Mouse (Mus musculus): Measurements from ENCODE around the gene Dync1li1. TPM values are rescaled to one million over a fixed set of nuclear protein-coding genes. Genes with fewer than 3 reads are reported as not detected.
A peak's percentile ranks its signal among the peaks of the same experiment; 100 is the strongest.

The Dync1li1 gene
- total and polyA plus RNA-seq, 3 experiments = 38.1 to 57.0 (median 43.6) TPM

- no peak overlapping the region for H3K4me3 ChIP-seq (replicated peaks in 1 of 3; ENCODE audit: low read depth in 2 of 3, low read length in 2 of 3, poor library complexity in 1 of 3)
- TF ChIP-seq BHLHE40 (IDR thresholded peaks at IDR 0.05; ENCODE audit: low read depth, low read length) (0 out of 2 replicates have a peak, but pooled peaks have one; percentile 5), ETS1 (conservative IDR thresholded peaks at IDR 0.05; ENCODE audit: low read depth, low read length) (peak; percentile 81), CHD2 (IDR thresholded peaks at IDR 0.05; ENCODE audit: low read length) (no peak), MEF2A (IDR thresholded peaks at IDR 0.05; ENCODE audit: borderline replicate concordance, low read depth, low read length) (peak; percentile 58; the same call in 1 of the 2 replicates)
- in situ Hi-C loops (cut with MboI; ENCODE audit: low pct_ligation_motif_present, low pct_unique_long_range_greater_than_20kb, low sequenced_read_pairs) = no loop called here
- DNase-seq (ENCODE audit: extremely low read depth) = peak; percentile 60
- H3K9me3 ChIP-seq (replicated peaks; ENCODE audit: low read length) = peaks cover 6% of the 10 kb centered on the region
- peak overlapping the region; percentile 21; the same call in 1 of the 2 replicates for H3K4me2 ChIP-seq (ENCODE audit: insufficient read depth, low read depth, poor library complexity, severe bottlenecking)
- no peaks in the 10 kb centered on the region for H3K79me2 ChIP-seq (replicated peaks; ENCODE audit: control insufficient read depth, extremely low read depth, insufficient read depth, poor library complexity, severe bottlenecking)
- dilution Hi-C loops (cut with MboI; ENCODE audit: extremely low pct_ligation_motif_present, extremely low pct_unique_long_range_greater_than_20kb, low sequenced_read_pairs) = no loop called here
- H3K4me1 ChIP-seq (ENCODE audit: control insufficient read depth in 1 of 2, insufficient read depth in 2 of 2) = peaks cover 4 to 27% of the 10 kb centered on the region in 2 experiments; a peak in 2 of 4 replicates
- no peaks in the 10 kb centered on the region for H3K36me3 ChIP-seq (replicated peaks in 1 of 2; ENCODE audit: control insufficient read depth in 1 of 2, insufficient read depth in 1 of 2, low read length in 1 of 2)
- no peak overlapping the region for H3K27ac ChIP-seq (ENCODE audit: insufficient read depth, low read depth)
- H3K27me3 ChIP-seq (replicated peaks) = no peaks in the 10 kb centered on the region
- H3K9ac ChIP-seq (ENCODE audit: insufficient read depth, low read depth) = no peak overlapping the region
Observed at GRCm38 (mm10) chr9:114672703-114673561, 15.7 kb upstream of the Dync1li1 start.

DNA sequence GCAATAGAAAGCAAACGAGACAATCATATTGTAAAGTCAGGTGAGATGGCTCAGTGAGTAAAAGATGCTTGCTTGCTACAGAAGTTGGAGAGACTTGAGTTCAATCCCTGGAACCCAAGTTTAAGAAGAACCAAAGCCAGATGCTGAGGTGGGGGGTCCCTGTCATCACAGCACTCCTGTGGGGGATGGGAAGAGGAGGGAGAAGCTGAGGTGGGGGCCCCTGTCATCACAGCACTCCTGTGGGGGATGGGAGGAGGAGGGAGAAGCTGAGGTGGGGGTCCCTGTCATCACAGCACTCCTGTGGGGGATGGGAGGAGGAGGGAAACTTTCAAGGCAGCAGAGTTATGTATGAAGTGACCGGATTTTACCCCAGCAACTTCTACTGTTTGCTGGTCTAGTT lies 15.0 kb upstream of the Dync1li1 start:
- Histone ChIP-seq H3K36me3 (replicated peaks in 1 of 2; ENCODE audit: control insufficient read depth in 1 of 2, insufficient read depth in 1 of 2, low read length in 1 of 2) (no peaks in the 10 kb centered on the region), H3K27ac (ENCODE audit: insufficient read depth, low read depth) (no peak overlapping the region), H3K79me2 (replicated peaks; ENCODE audit: control insufficient read depth, extremely low read depth, insufficient read depth, poor library complexity, severe bottlenecking) (no peaks in the 10 kb centered on the region), H3K4me2 (ENCODE audit: insufficient read depth, low read depth, poor library complexity, severe bottlenecking) (no peak overlapping the region), H3K9me3 (replicated peaks; ENCODE audit: low read length) (peaks cover 6% of the 10 kb centered on the region), H3K4me1 (ENCODE audit: control insufficient read depth in 1 of 2, insufficient read depth in 2 of 2) (peaks cover 4 to 22% of the 10 kb centered on the region in 2 experiments; a peak in 2 of 4 replicates), H3K27me3 (replicated peaks) (no peaks in the 10 kb centered on the region), H3K9ac (ENCODE audit: insufficient read depth, low read depth) (no peak overlapping the region), H3K4me3 (replicated peaks in 1 of 3; ENCODE audit: low read depth in 2 of 3, low read length in 2 of 3, poor library complexity in 1 of 3) (no peak overlapping the region)
- TF ChIP-seq ZMIZ1 (IDR thresholded peaks at IDR 0.05; ENCODE audit: low read depth, low read length) (no peak), CTCF (conservative IDR thresholded peaks at IDR 0.05 in 1 of 2, IDR thresholded peaks at IDR 0.05 in 1 of 2; ENCODE audit: low read depth in 2 of 2, low read length in 2 of 2) (no peak), NRF1 (IDR thresholded peaks at IDR 0.05; ENCODE audit: low read depth, low read length) (no peak), E2F4 (IDR thresholded peaks at IDR 0.05; ENCODE audit: insufficient replicate concordance, low read depth, low read length) (no peak), EP300 (IDR thresholded peaks at IDR 0.05; ENCODE audit: low read length) (no peak), JUND (conservative IDR thresholded peaks at IDR 0.05; ENCODE audit: low read depth, low read length) (no peak), BHLHE40 (IDR thresholded peaks at IDR 0.05; ENCODE audit: low read depth, low read length) (no peak), JUN (IDR thresholded peaks at IDR 0.05; ENCODE audit: insufficient read depth, low read depth, low read length) (no peak), UBTF (IDR thresholded peaks at IDR 0.05; ENCODE audit: low read depth, low read length) (no peak), USF2 (conservative IDR thresholded peaks at IDR 0.05; ENCODE audit: low read depth, low read length) (no peak), CHD2 (IDR thresholded peaks at IDR 0.05; ENCODE audit: low read length) (no peak), SIN3A (IDR thresholded peaks at IDR 0.05; ENCODE audit: low read length) (no peak), ELF1 (IDR thresholded peaks at IDR 0.05; ENCODE audit: low read depth, low read length) (no peak), IRF4 (IDR thresholded peaks at IDR 0.05; ENCODE audit: low read depth, low read length) (no peak), POLR2AphosphoS2 (IDR thresholded peaks at IDR 0.05; ENCODE audit: low read depth, low read length) (no peak), TCF12 (IDR thresholded peaks at IDR 0.05; ENCODE audit: low read depth, low read length) (no peak), USF1 (IDR thresholded peaks at IDR 0.05; ENCODE audit: low read depth, low read length) (no peak)
- in situ Hi-C loops (cut with MboI; ENCODE audit: low pct_ligation_motif_present, low pct_unique_long_range_greater_than_20kb, low sequenced_read_pairs) (no loop called here), dilution Hi-C loops (cut with MboI; ENCODE audit: extremely low pct_ligation_motif_present, extremely low pct_unique_long_range_greater_than_20kb, low sequenced_read_pairs) (no loop called here)
- DNase-seq (ENCODE audit: extremely low read depth) = no peak

Data from CH12.LX (cell line).